Mouse (Mus musculus): ENCODE results near the gene Fblim1. TPM values are rescaled to one million over a fixed set of nuclear protein-coding genes. Genes with fewer than 3 reads are reported as not detected.

The Fblim1 gene
- polyA plus RNA-seq, 1 experiment from 2014 or later = 76.4 TPM

DNA sequence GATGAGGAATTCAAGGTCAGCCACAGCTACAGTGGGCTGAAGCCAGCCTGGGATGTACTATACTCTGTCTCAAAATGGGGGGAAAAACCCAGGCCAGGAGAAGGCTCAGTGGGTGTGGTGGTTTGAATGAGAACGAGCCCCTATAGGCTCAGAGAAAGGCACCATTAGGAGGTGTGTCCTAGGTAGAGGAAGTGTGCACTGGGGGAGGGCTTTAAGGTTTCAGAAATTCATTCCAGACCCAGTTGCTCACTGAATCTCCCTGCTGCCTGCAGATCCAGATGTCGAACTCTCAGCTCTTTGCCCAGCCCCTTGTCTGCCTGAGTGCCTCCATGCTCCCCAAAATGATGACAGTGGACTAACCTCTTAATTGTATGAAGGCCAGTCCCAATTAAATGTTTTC, 53.4 kb downstream of the Fblim1 start:
- Histone ChIP-seq H3K9me3 (ENCODE audit: low read length) (no peaks in the 10 kb centered on the region), H3K27me3 (ENCODE audit: insufficient read depth, low read length) (no peaks in the 10 kb centered on the region), H3K4me2 (replicated peaks; ENCODE audit: low read depth, low read length) (no peak overlapping the region), H3K4me1 (ENCODE audit: insufficient read depth, low read length) (no peaks in the 10 kb centered on the region), H3K4me3 (ENCODE audit: low read length) (no peak overlapping the region), H3K9ac (replicated peaks; ENCODE audit: low read length) (no peak overlapping the region), H3K36me3 (ENCODE audit: insufficient read depth, low read length) (no peaks in the 10 kb centered on the region), H3K27ac (ENCODE audit: low read length) (no peak overlapping the region)
- WGBS = 24% methylated on average over 2 of the region's 2 CpGs
- ATAC-seq (ENCODE audit: low FRiP score, low TSS enrichment) = 0 out of 2 replicates have a peak, but pooled peaks have one; percentile 49

DNA sequence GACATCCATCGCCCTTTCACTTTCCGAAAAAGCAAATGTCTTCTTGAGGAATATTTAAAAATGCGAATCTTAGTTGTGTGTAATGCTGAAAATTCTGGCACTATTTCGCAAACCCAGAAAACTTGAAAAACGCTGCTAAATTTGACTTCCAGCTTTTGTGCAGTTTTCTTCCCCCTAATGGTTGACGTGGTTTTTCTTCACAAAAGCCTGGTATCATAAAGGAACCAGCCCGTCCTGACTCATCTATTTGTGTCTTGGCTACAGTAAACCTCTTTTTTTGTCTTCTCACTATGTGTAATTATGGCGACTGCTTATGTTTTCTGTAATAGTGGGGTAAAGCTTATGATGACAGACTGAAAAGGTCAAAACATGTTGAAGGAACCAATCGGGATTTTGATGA, 58.6 kb downstream of the Fblim1 start:
- Histone ChIP-seq H3K27me3 (ENCODE audit: insufficient read depth, low read length) (no peaks in the 10 kb centered on the region), H3K4me2 (replicated peaks; ENCODE audit: low read depth, low read length) (peak overlapping the region; percentile 99), H3K4me1 (ENCODE audit: insufficient read depth, low read length) (no peaks in the 10 kb centered on the region; the same call in 1 of the 2 replicates), H3K9ac (replicated peaks; ENCODE audit: low read length) (peak overlapping the region; percentile 100), H3K9me3 (ENCODE audit: low read length) (no peaks in the 10 kb centered on the region), H3K27ac (ENCODE audit: low read length) (peak overlapping the region; percentile 100), H3K4me3 (ENCODE audit: low read length) (peak overlapping the region; percentile 85), H3K36me3 (ENCODE audit: insufficient read depth, low read length) (no peaks in the 10 kb centered on the region)
- WGBS = 20% methylated on average over 9 of the region's 9 CpGs
- no peak for ATAC-seq (ENCODE audit: low FRiP score, low TSS enrichment)

DNA sequence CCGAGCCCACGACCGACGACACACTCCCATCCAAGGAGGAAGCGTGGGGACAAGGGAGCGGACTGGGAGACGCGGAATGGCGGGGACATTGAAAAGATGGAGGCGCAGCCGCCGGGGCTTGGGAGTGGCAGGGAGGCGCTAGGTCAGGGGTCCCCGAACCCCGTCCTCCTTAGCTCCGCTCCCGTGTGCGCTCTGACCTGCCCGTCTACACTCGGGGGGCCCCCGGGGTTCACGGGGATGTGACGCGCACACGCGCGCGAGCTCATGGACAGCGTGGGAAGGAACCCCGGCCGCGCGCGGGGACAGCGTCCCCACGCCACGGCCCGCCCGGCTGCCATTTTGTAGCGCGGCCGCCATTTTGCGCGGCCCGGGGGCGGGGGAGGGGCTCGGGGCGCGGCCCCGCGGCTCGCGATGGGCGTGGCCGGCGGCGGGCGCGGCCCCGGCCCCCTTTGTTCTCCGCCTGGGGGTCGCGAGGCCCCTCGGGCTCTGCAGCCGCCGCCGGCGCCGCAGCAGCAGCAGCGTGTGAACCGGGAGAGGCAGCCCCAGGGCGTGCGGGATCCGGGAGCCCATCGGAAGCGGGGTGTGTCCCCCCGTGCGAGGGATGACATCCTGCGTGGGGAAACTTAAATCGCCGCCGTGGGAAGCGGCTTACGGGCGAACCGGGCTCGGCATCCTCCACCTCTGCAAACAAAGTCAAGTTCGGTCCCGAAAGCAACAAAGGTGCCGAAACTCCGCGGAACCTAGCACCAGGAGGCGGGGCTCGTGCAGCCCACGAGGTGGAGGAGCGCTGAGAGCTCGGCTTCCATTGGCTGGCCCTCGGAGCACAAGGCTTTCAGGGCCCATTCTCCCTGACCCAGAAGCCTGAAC, 59.3 kb downstream of the Fblim1 start:
- Histone ChIP-seq H3K4me1 (ENCODE audit: insufficient read depth, low read length) (peaks cover 2% of the 10 kb centered on the region; the same call in 1 of the 2 replicates), H3K9ac (replicated peaks; ENCODE audit: low read length) (peak overlapping the region; percentile 100), H3K4me2 (replicated peaks; ENCODE audit: low read depth, low read length) (peak overlapping the region; percentile 99), H3K36me3 (ENCODE audit: insufficient read depth, low read length) (no peaks in the 10 kb centered on the region), H3K4me3 (ENCODE audit: low read length) (peak overlapping the region; percentile 85), H3K27me3 (ENCODE audit: insufficient read depth, low read length) (no peaks in the 10 kb centered on the region), H3K27ac (ENCODE audit: low read length) (peak overlapping the region; percentile 100), H3K9me3 (ENCODE audit: low read length) (no peaks in the 10 kb centered on the region)
- ATAC-seq (ENCODE audit: low FRiP score, low TSS enrichment) = peak; percentile 90
- under 1% methylated on average over 94 of the region's 98 CpGs for WGBS

DNA sequence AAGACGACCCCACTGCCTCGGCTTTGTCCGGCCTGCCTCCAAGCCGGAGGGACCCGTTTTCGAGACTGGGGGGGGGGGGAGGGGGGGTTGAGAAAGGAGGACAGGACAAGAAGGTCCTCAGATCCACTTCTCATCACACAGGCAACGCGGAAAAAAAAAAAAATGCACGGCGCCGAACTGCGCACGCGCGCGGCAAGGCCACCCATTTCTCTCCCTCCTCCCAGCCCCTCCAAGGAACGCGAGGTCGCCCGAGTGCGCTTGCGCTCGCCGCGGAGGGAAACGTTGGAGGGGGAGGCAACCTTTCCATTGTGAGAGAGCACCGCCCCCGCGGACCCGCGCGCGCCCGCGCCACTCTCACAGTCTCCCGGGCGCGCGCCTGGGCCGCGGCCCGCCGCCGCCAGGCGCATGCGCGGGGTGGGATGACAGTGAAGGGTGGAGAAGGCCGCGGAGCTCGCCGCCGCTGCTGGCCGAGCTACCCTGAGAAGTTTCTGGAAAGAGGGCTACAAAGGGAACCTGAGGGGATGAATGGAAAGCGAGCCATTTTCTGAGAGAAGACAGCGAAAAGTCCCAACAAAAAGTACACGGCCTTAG, 60.1 kb downstream of the Fblim1 start:
- WGBS = under 1% methylated on average over 51 of the region's 56 CpGs

DNA sequence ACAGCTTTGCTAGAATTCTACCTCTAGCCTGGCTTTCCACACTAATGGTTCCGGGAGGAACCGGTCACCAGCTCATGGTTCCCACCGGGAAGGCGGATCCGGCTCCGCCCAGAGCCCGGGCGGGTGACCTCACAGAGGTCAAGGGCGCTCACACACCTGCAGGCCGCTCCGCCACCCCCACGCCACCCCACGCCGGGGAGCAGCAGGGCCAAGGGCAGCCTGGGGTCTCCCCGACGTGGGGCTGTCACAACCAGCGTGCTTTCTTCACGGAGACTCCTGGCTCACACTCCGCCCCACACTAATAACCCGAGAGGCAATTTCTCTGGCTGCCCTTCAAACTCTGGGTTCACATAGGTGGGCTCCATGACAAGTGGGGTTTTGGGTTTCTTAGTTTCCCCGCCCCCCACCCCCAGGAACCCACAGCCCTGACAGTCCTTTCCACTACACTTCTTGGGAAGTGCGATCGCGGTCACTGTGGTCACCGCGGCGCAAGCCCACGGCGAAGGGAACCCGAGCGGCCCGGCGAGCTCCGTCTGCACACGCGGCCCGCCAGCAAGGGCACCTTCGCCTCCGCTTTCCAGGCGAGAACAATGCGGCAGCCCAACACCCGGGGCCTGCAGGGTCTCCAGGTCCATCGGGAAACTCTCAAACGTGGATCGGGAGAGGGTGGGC, 60.7 kb downstream of the Fblim1 start:
- Histone ChIP-seq H3K4me1 (ENCODE audit: insufficient read depth, low read length) (peaks cover 4% of the 10 kb centered on the region; the same call in 1 of the 2 replicates), H3K27me3 (ENCODE audit: insufficient read depth, low read length) (no peaks in the 10 kb centered on the region), H3K4me3 (ENCODE audit: low read length) (peak overlapping the region; percentile 85), H3K4me2 (replicated peaks; ENCODE audit: low read depth, low read length) (peak overlapping the region; percentile 99), H3K36me3 (ENCODE audit: insufficient read depth, low read length) (no peaks in the 10 kb centered on the region), H3K9me3 (ENCODE audit: low read length) (no peaks in the 10 kb centered on the region), H3K9ac (replicated peaks; ENCODE audit: low read length) (peak overlapping the region; percentile 89), H3K27ac (ENCODE audit: low read length) (peak overlapping the region; percentile 100)
- peak; percentile 56 for ATAC-seq (ENCODE audit: low FRiP score, low TSS enrichment)
- WGBS = under 1% methylated on average over 45 of the region's 45 CpGs

More for the DNA sequence above, 60.1 kb downstream of the Fblim1 start:
- Histone ChIP-seq H3K4me2 (replicated peaks; ENCODE audit: low read depth, low read length) (peak overlapping the region; percentile 99), H3K4me3 (ENCODE audit: low read length) (peak overlapping the region; percentile 85), H3K9me3 (ENCODE audit: low read length) (no peaks in the 10 kb centered on the region), H3K4me1 (ENCODE audit: insufficient read depth, low read length) (peaks cover 4% of the 10 kb centered on the region; the same call in 1 of the 2 replicates), H3K27me3 (ENCODE audit: insufficient read depth, low read length) (no peaks in the 10 kb centered on the region), H3K27ac (ENCODE audit: low read length) (peak overlapping the region; percentile 100), H3K36me3 (ENCODE audit: insufficient read depth, low read length) (no peaks in the 10 kb centered on the region), H3K9ac (replicated peaks; ENCODE audit: low read length) (peak overlapping the region; percentile 100)
- peak; percentile 73 for ATAC-seq (ENCODE audit: low FRiP score, low TSS enrichment)

DNA sequence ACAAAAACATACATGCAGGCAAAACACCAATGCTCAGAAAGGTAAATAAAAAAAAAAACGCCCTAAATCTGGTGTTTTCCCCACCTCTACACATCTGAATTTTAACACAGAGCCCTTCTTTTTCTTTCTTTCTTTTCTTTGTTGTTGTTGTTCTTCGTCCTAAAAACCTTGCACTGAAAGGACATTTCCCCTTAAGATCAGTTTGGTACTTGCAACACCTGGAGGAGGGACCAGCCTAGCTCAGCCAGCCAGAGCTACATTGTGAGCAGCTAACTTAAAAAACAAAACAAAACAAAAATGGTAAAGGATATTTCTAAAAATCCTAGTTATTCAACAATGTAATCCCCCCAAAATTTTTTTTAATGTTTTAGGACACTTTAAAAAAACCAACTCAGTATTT, 61.4 kb downstream of the Fblim1 start:
- H3K27ac ChIP-seq (ENCODE audit: low read length) = peak overlapping the region; percentile 100; the same call in 1 of the 2 replicates
- peaks cover 5% of the 10 kb centered on the region for H3K4me1 ChIP-seq (ENCODE audit: insufficient read depth, low read length)
- H3K9ac ChIP-seq (replicated peaks; ENCODE audit: low read length) = peak overlapping the region; percentile 35; the same call in 1 of the 2 replicates
- ATAC-seq (ENCODE audit: low FRiP score, low TSS enrichment) = no peak
- H3K36me3 ChIP-seq (ENCODE audit: insufficient read depth, low read length) = no peaks in the 10 kb centered on the region
- 38% methylated on average over 2 of the region's 2 CpGs for WGBS
- peak overlapping the region; percentile 99 for H3K4me2 ChIP-seq (replicated peaks; ENCODE audit: low read depth, low read length)
- no peaks in the 10 kb centered on the region for H3K27me3 ChIP-seq (ENCODE audit: insufficient read depth, low read length)
- no peaks in the 10 kb centered on the region for H3K9me3 ChIP-seq (ENCODE audit: low read length)
- H3K4me3 ChIP-seq (ENCODE audit: low read length) = peak overlapping the region; percentile 85; the same call in 1 of the 2 replicates

DNA sequence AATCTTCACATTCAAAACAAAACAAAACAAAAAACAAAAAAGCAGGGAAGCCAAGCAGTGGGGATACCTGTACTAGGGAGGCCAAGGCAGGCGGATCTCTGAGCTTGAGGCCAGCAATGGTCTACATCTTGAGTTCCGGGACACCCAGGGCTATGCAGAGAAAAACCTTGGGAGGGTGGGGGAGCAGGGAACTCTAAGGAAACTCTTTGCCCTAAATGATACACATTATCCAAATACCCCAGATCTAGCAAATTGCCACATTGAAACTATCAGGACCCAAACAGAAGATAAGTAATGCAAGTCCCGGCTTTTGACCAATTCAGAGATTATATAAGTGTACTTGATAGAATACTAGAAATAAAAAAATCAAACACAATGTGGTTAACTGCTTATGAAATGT, 62.3 kb downstream of the Fblim1 start:
- Histone ChIP-seq H3K4me2 (replicated peaks; ENCODE audit: low read depth, low read length) (no peak overlapping the region), H3K27ac (ENCODE audit: low read length) (no peak overlapping the region), H3K27me3 (ENCODE audit: insufficient read depth, low read length) (no peaks in the 10 kb centered on the region), H3K36me3 (ENCODE audit: insufficient read depth, low read length) (no peaks in the 10 kb centered on the region), H3K9ac (replicated peaks; ENCODE audit: low read length) (no peak overlapping the region), H3K4me3 (ENCODE audit: low read length) (no peak overlapping the region), H3K9me3 (ENCODE audit: low read length) (no peaks in the 10 kb centered on the region), H3K4me1 (ENCODE audit: insufficient read depth, low read length) (peaks cover 9% of the 10 kb centered on the region)
- 87% methylated on average over 3 of the region's 3 CpGs for WGBS
- ATAC-seq (ENCODE audit: low FRiP score, low TSS enrichment) = no peak

DNA sequence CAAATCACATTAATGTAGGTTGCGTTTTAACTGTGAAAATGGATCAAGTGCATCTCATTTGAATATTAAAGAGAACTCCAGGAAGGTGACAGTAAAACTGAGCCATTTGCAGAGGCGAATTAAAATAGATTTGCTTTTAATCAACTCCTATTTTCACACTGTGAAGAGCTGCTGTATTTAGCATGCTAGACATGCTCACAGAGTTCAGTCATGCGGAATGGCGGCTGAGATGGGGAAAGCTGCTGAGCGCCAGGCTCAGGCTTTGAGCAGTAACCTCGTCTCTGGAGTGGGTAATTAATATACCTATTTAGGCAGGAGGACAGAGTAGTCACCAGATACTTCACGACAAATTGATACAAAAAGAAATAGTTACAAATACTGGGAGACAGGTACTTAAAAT, 64.0 kb downstream of the Fblim1 start:
- H3K4me1 ChIP-seq (ENCODE audit: insufficient read depth, low read length) = peaks cover 9% of the 10 kb centered on the region
- 39% methylated on average over 7 of the region's 7 CpGs for WGBS
- no peak overlapping the region for H3K4me2 ChIP-seq (replicated peaks; ENCODE audit: low read depth, low read length)
- no peak overlapping the region for H3K27ac ChIP-seq (ENCODE audit: low read length)
- no peak for ATAC-seq (ENCODE audit: low FRiP score, low TSS enrichment)
- no peaks in the 10 kb centered on the region for H3K36me3 ChIP-seq (ENCODE audit: insufficient read depth, low read length)
- H3K27me3 ChIP-seq (ENCODE audit: insufficient read depth, low read length) = no peaks in the 10 kb centered on the region
- H3K9me3 ChIP-seq (ENCODE audit: low read length) = no peaks in the 10 kb centered on the region
- H3K9ac ChIP-seq (replicated peaks; ENCODE audit: low read length) = no peak overlapping the region
- H3K4me3 ChIP-seq (ENCODE audit: low read length) = no peak overlapping the region

DNA sequence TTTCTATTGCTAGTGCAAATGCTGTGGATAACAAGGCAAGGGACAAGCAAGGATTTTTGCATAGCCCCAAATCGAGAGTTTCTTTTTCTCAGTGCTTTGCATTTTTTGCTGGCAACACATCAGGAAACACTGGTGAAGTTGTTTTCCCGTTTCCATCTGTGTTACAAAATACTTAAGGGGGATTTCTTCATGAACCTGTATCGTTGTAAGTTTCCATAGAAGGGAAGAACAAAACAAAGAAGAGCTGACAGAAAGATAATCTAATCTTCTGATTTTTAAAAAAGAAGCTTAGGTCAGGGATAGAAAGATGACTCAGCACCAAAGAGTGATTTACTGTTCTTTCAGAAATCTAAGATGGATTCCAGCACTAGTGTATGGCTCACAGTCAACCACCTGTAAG, 65.1 kb downstream of the Fblim1 start:
- no peak for ATAC-seq (ENCODE audit: low FRiP score, low TSS enrichment)
- H3K9ac ChIP-seq (replicated peaks; ENCODE audit: low read length) = no peak overlapping the region
- WGBS = 76% methylated on average over 3 of the region's 3 CpGs
- no peak overlapping the region for H3K27ac ChIP-seq (ENCODE audit: low read length)
- H3K4me1 ChIP-seq (ENCODE audit: insufficient read depth, low read length) = peaks cover 11% of the 10 kb centered on the region
- no peaks in the 10 kb centered on the region for H3K9me3 ChIP-seq (ENCODE audit: low read length)
- H3K27me3 ChIP-seq (ENCODE audit: insufficient read depth, low read length) = no peaks in the 10 kb centered on the region
- H3K36me3 ChIP-seq (ENCODE audit: insufficient read depth, low read length) = no peaks in the 10 kb centered on the region
- no peak overlapping the region for H3K4me3 ChIP-seq (ENCODE audit: low read length)
- H3K4me2 ChIP-seq (replicated peaks; ENCODE audit: low read depth, low read length) = no peak overlapping the region
